Mouse (Mus musculus) neural tube, embryonic 14.5 days (tissue): ENCODE measurements around the gene Dab1. TPM values are rescaled to one million over a fixed set of nuclear protein-coding genes. Genes with fewer than 3 reads are reported as not detected.
A peak's percentile ranks its signal among the peaks of the same experiment; 100 is the strongest.

ENCODE experiments used
- ATAC-seq: fragments of 200-750 bp; cut with Nextera tagmentation; 2 replicates; pipeline ENCODE4 v1.8.0; 2017; ENCODE audit warnings: low read depth, mild to moderate bottlenecking, moderate TSS enrichment, moderate library complexity
- H3K27ac ChIP-seq: fragments of 300-500 bp; sonication (generic); 2 replicates; pipeline ENCODE4 v1.5.1; 2014; ENCODE audit warnings: low read depth, mild to moderate bottlenecking, control low read depth, low read length, moderate library complexity, mixed read lengths
- H3K27me3 ChIP-seq: fragments of 300-500 bp; sonication (generic); 2 replicates; pipeline ENCODE4 v1.6.1; 2014; ENCODE audit warnings: low read length; ENCODE audit not compliant: control insufficient read depth, insufficient read depth
- H3K36me3 ChIP-seq: fragments of 300-500 bp; sonication (generic); 2 replicates; pipeline ENCODE4 v1.6.1; 2014; ENCODE audit warnings: low read length, mixed read lengths; ENCODE audit not compliant: control insufficient read depth, insufficient read depth
- H3K4me1 ChIP-seq: fragments of 300-500 bp; sonication (generic); 2 replicates; pipeline ENCODE4 v1.6.1; 2014; ENCODE audit warnings: low read length; ENCODE audit not compliant: control insufficient read depth, insufficient read depth
- H3K4me2 ChIP-seq: fragments of 300-500 bp; sonication (generic); 2 replicates; pipeline ENCODE4 v1.6.1; 2014; ENCODE audit warnings: mild to moderate bottlenecking, low read depth, low read length, control low read depth
- H3K4me3 ChIP-seq: fragments of 300-500 bp; sonication (generic); 2 replicates; pipeline ENCODE4 v1.5.1; 2014; ENCODE audit warnings: low read depth, low read length, control low read depth, mixed read lengths
- H3K9ac ChIP-seq: fragments of 300-500 bp; sonication (generic); replicated peaks from 2 replicates; pipeline ENCODE4 v1.6.1; 2014; ENCODE audit warnings: low read depth, mild to moderate bottlenecking, control low read depth, low read length, mixed read lengths
- H3K9me3 ChIP-seq: fragments of 300-500 bp; sonication (generic); 2 replicates; pipeline ENCODE4 v1.6.1; 2016; ENCODE audit warnings: low read length; ENCODE audit not compliant: control insufficient read depth
- WGBS: fragments of 180-500 bp; shearing (Covaris S2); extraction: QIAGEN DNeasy Blood & Tissue Kit; methylation state at CpG from one replicate; pipeline ENCODE4 v1.1.7; 2014; 5-methylcytosine and 5-hydroxymethylcytosine counted together
- polyA plus RNA-seq: library from polyadenylated mRNA; unstranded; fragments of >200 nt; fragmentation: Nextera tagmentation; extraction: Ambion mirVana; gene quantifications from 2 replicates; pipeline ENCODE4 v1.2.1, GENCODE M21; 2014

Dab1 gene
- polyA plus RNA-seq, 1 experiment from 2014 or later, result 58.0 TPM

GRCm38 (mm10) chr4:104644357-104644630, 1025.1 kb downstream of the Dab1 start:
- no peak overlapping the region for H3K4me3 ChIP-seq
- no peak overlapping the region for H3K4me2 ChIP-seq
- no peaks in the 10 kb centered on the region for H3K27me3 ChIP-seq
- no peaks in the 10 kb centered on the region for H3K36me3 ChIP-seq
- no peaks in the 10 kb centered on the region for H3K4me1 ChIP-seq
- 75% methylated on average over 3 of the region's 3 CpGs for WGBS
- no peak for ATAC-seq
- no peaks in the 10 kb centered on the region for H3K9me3 ChIP-seq
- H3K27ac ChIP-seq, result no peak overlapping the region
- no peak overlapping the region for H3K9ac ChIP-seq

GRCm38 (mm10) chr4:104644862-104645261, 1025.7 kb downstream of the Dab1 start:
- ATAC-seq, result no peak
- Histone ChIP-seq H3K36me3 (no peaks in the 10 kb centered on the region), H3K27ac (no peak overlapping the region), H3K4me1 (no peaks in the 10 kb centered on the region), H3K9ac (no peak overlapping the region), H3K27me3 (no peaks in the 10 kb centered on the region), H3K4me3 (no peak overlapping the region), H3K9me3 (no peaks in the 10 kb centered on the region), H3K4me2 (no peak overlapping the region)
- 92% methylated on average over 4 of the region's 4 CpGs for WGBS

- WGBS, result 50% methylated on average over 6 of the region's 6 CpGs
- Histone ChIP-seq H3K9me3 (no peaks in the 10 kb centered on the region), H3K4me1 (no peaks in the 10 kb centered on the region), H3K27ac (no peak overlapping the region), H3K36me3 (no peaks in the 10 kb centered on the region), H3K4me2 (no peak overlapping the region), H3K9ac (no peak overlapping the region), H3K4me3 (no peak overlapping the region), H3K27me3 (no peaks in the 10 kb centered on the region)
- ATAC-seq, result no peak
Observed at GRCm38 (mm10) chr4:104651761-104652160, 1032.6 kb downstream of the Dab1 start.

GRCm38 (mm10) chr4:104656728-104657127, 1037.6 kb downstream of the Dab1 start:
- Histone ChIP-seq H3K4me2 (no peak overlapping the region), H3K27me3 (no peaks in the 10 kb centered on the region), H3K9me3 (no peaks in the 10 kb centered on the region), H3K4me1 (no peaks in the 10 kb centered on the region), H3K36me3 (no peaks in the 10 kb centered on the region), H3K4me3 (no peak overlapping the region), H3K9ac (no peak overlapping the region), H3K27ac (no peak overlapping the region)
- 88% methylated on average over 7 of the region's 7 CpGs for WGBS
- ATAC-seq, result no peak

- H3K27me3 ChIP-seq, result no peaks in the 10 kb centered on the region
- no peak overlapping the region for H3K4me2 ChIP-seq
- H3K4me1 ChIP-seq, result peaks cover 4% of the 10 kb centered on the region; the same call in 1 of the 2 replicates
- no peak for ATAC-seq
- H3K27ac ChIP-seq, result no peak overlapping the region
- H3K36me3 ChIP-seq, result no peaks in the 10 kb centered on the region
- no peak overlapping the region for H3K9ac ChIP-seq
- WGBS, result 80% methylated on average over 12 of the region's 12 CpGs
- H3K4me3 ChIP-seq, result no peak overlapping the region
- no peaks in the 10 kb centered on the region for H3K9me3 ChIP-seq
Observed at GRCm38 (mm10) chr4:104662841-104663614, 1043.9 kb downstream of the Dab1 start.

- H3K4me1 ChIP-seq, result peaks cover 4% of the 10 kb centered on the region; the same call in 1 of the 2 replicates
- no peak overlapping the region for H3K4me2 ChIP-seq
- H3K27ac ChIP-seq, result no peak overlapping the region
- no peak overlapping the region for H3K4me3 ChIP-seq
- no peaks in the 10 kb centered on the region for H3K36me3 ChIP-seq
- no peaks in the 10 kb centered on the region for H3K27me3 ChIP-seq
- H3K9me3 ChIP-seq, result no peaks in the 10 kb centered on the region
- no peak overlapping the region for H3K9ac ChIP-seq
- ATAC-seq, result no peak
Observed at GRCm38 (mm10) chr4:104665553-104665952, 1046.4 kb downstream of the Dab1 start.

GRCm38 (mm10) chr4:104666831-104667551, 1047.8 kb downstream of the Dab1 start:
- ATAC-seq, result peak; percentile 87
- WGBS, result 25% methylated on average over 10 of the region's 10 CpGs
- Histone ChIP-seq H3K4me1 (peaks cover 4% of the 10 kb centered on the region; the same call in 1 of the 2 replicates), H3K36me3 (no peaks in the 10 kb centered on the region), H3K27ac (no peak overlapping the region), H3K9me3 (no peaks in the 10 kb centered on the region), H3K4me2 (no peak overlapping the region), H3K9ac (no peak overlapping the region), H3K27me3 (no peaks in the 10 kb centered on the region), H3K4me3 (no peak overlapping the region)

GRCm38 (mm10) chr4:104668061-104668460, 1048.9 kb downstream of the Dab1 start:
- Histone ChIP-seq H3K4me1 (peaks cover 4% of the 10 kb centered on the region; the same call in 1 of the 2 replicates), H3K27me3 (no peaks in the 10 kb centered on the region), H3K4me2 (no peak overlapping the region), H3K27ac (no peak overlapping the region), H3K36me3 (no peaks in the 10 kb centered on the region), H3K9ac (no peak overlapping the region), H3K4me3 (no peak overlapping the region), H3K9me3 (no peaks in the 10 kb centered on the region)
- WGBS, result 73% methylated on average over 6 of the region's 6 CpGs
- ATAC-seq, result no peak

GRCm38 (mm10) chr4:104669406-104669805, 1050.2 kb downstream of the Dab1 start:
- H3K4me2 ChIP-seq, result no peak overlapping the region
- H3K9ac ChIP-seq, result no peak overlapping the region
- H3K27ac ChIP-seq, result no peak overlapping the region
- no peaks in the 10 kb centered on the region for H3K27me3 ChIP-seq
- WGBS, result 92% methylated on average over 3 of the region's 3 CpGs
- no peak overlapping the region for H3K4me3 ChIP-seq
- H3K4me1 ChIP-seq, result peaks cover 4% of the 10 kb centered on the region; the same call in 1 of the 2 replicates
- H3K36me3 ChIP-seq, result no peaks in the 10 kb centered on the region
- no peak for ATAC-seq
- no peaks in the 10 kb centered on the region for H3K9me3 ChIP-seq
